Mouse (Mus musculus): ENCODE data around the gene Hcfc1r1. TPM values are rescaled to one million over a fixed set of nuclear protein-coding genes. Genes with fewer than 3 reads are reported as not detected.

Hcfc1r1 gene
- polyA plus RNA-seq, 1 experiment from 2014 or later, result 136 TPM

GRCm38 (mm10) chr17:23677236-23677679 is 3.9 kb downstream of the Hcfc1r1 start, which contains the start of gene Tnfrsf12a:
Tnfrsf12a (minus strand) TSS chr17:23677468.
- Histone ChIP-seq H3K27me3 (replicated peaks; ENCODE audit: control insufficient read depth, insufficient read depth, low read length) (peaks cover 23% of the 10 kb centered on the region), H3K36me3 (ENCODE audit: control insufficient read depth, insufficient read depth) (no peaks in the 10 kb centered on the region), H3K9me3 (ENCODE audit: control insufficient read depth) (no peaks in the 10 kb centered on the region), H3K27ac (ENCODE audit: low read depth, low read length) (peak within 1 kb of the TSS; percentile 76), H3K4me2 (replicated peaks; ENCODE audit: low read depth) (peak within 1 kb of the TSS; percentile 97), H3K4me3 (ENCODE audit: low read depth, low read length) (peak within 1 kb of the TSS; percentile 65), H3K9ac (ENCODE audit: low read depth, low read length) (peak within 1 kb of the TSS; percentile 59), H3K4me1 (replicated peaks; ENCODE audit: control insufficient read depth, insufficient read depth, low read length) (peaks cover 35% of the 10 kb centered on the region)
- under 1% methylated on average over 34 of the region's 34 CpGs for WGBS
- ATAC-seq, result 0 out of 2 replicates have a peak, but pooled peaks have one; percentile 22
- no peak for TF ChIP-seq CTCF (IDR thresholded peaks at IDR 0.05; ENCODE audit: low read depth)

- Histone ChIP-seq H3K27ac (ENCODE audit: low read depth, low read length) (no peak within 1 kb of the TSS), H3K9me3 (ENCODE audit: control insufficient read depth) (no peaks in the 10 kb centered on the region), H3K4me1 (replicated peaks; ENCODE audit: control insufficient read depth, insufficient read depth, low read length) (peaks cover 31% of the 10 kb centered on the region), H3K4me3 (ENCODE audit: low read depth, low read length) (peak within 1 kb of the TSS; percentile 26), H3K4me2 (replicated peaks; ENCODE audit: low read depth) (peak within 1 kb of the TSS; percentile 59), H3K9ac (ENCODE audit: low read depth, low read length) (no peak within 1 kb of the TSS; the same call in 1 of the 2 replicates), H3K36me3 (ENCODE audit: control insufficient read depth, insufficient read depth) (no peaks in the 10 kb centered on the region), H3K27me3 (replicated peaks; ENCODE audit: control insufficient read depth, insufficient read depth, low read length) (peaks cover 28% of the 10 kb centered on the region)
- ATAC-seq, result no peak
- TF ChIP-seq CTCF (IDR thresholded peaks at IDR 0.05; ENCODE audit: low read depth), result no peak
- 5% methylated on average over 38 of the region's 38 CpGs for WGBS
Observed at GRCm38 (mm10) chr17:23679127-23679835, 5.9 kb downstream of the Hcfc1r1 start, which contains the start of gene Cldn6. Cldn6 (plus strand) TSS chr17:23679249.

- ATAC-seq, result no peak
- Histone ChIP-seq H3K36me3 (ENCODE audit: control insufficient read depth, insufficient read depth) (no peaks in the 10 kb centered on the region), H3K27me3 (replicated peaks; ENCODE audit: control insufficient read depth, insufficient read depth, low read length) (peaks cover 28% of the 10 kb centered on the region), H3K27ac (ENCODE audit: low read depth, low read length) (no peak overlapping the region), H3K4me3 (ENCODE audit: low read depth, low read length) (no peak overlapping the region), H3K4me2 (replicated peaks; ENCODE audit: low read depth) (no peak overlapping the region), H3K9me3 (ENCODE audit: control insufficient read depth) (no peaks in the 10 kb centered on the region), H3K4me1 (replicated peaks; ENCODE audit: control insufficient read depth, insufficient read depth, low read length) (peaks cover 25% of the 10 kb centered on the region), H3K9ac (ENCODE audit: low read depth, low read length) (no peak overlapping the region)
- TF ChIP-seq CTCF (IDR thresholded peaks at IDR 0.05; ENCODE audit: low read depth), result no peak
- WGBS, result 66% methylated on average over 9 of the region's 9 CpGs
Observed at GRCm38 (mm10) chr17:23680336-23680735, 6.9 kb downstream of the Hcfc1r1 start.

- no peak for TF ChIP-seq CTCF (IDR thresholded peaks at IDR 0.05; ENCODE audit: low read depth)
- no peak overlapping the region for H3K9ac ChIP-seq (ENCODE audit: low read depth, low read length)
- H3K27ac ChIP-seq (ENCODE audit: low read depth, low read length), result no peak overlapping the region
- no peak overlapping the region for H3K4me2 ChIP-seq (replicated peaks; ENCODE audit: low read depth)
- H3K36me3 ChIP-seq (ENCODE audit: control insufficient read depth, insufficient read depth), result no peaks in the 10 kb centered on the region
- peaks cover 19% of the 10 kb centered on the region for H3K4me1 ChIP-seq (replicated peaks; ENCODE audit: control insufficient read depth, insufficient read depth, low read length)
- H3K4me3 ChIP-seq (ENCODE audit: low read depth, low read length), result no peak overlapping the region
- H3K9me3 ChIP-seq (ENCODE audit: control insufficient read depth), result no peaks in the 10 kb centered on the region
- WGBS, result 55% methylated on average over 10 of the region's 10 CpGs
- H3K27me3 ChIP-seq (replicated peaks; ENCODE audit: control insufficient read depth, insufficient read depth, low read length), result peaks cover 28% of the 10 kb centered on the region
- ATAC-seq, result peak; percentile 21
Observed at GRCm38 (mm10) chr17:23681086-23681485, 7.7 kb downstream of the Hcfc1r1 start.

- peaks cover 11% of the 10 kb centered on the region; the same call in 1 of the 2 replicates for H3K4me1 ChIP-seq (replicated peaks; ENCODE audit: control insufficient read depth, insufficient read depth, low read length)
- H3K9ac ChIP-seq (ENCODE audit: low read depth, low read length), result no peak overlapping the region
- H3K4me2 ChIP-seq (replicated peaks; ENCODE audit: low read depth), result no peak overlapping the region; the same call in 1 of the 2 replicates
- H3K36me3 ChIP-seq (ENCODE audit: control insufficient read depth, insufficient read depth), result no peaks in the 10 kb centered on the region
- no peak for TF ChIP-seq CTCF (IDR thresholded peaks at IDR 0.05; ENCODE audit: low read depth)
- H3K4me3 ChIP-seq (ENCODE audit: low read depth, low read length), result no peak overlapping the region
- 33% methylated on average over 4 of the region's 4 CpGs for WGBS
- H3K27me3 ChIP-seq (replicated peaks; ENCODE audit: control insufficient read depth, insufficient read depth, low read length), result peaks cover 28% of the 10 kb centered on the region
- H3K9me3 ChIP-seq (ENCODE audit: control insufficient read depth), result no peaks in the 10 kb centered on the region
- no peak overlapping the region for H3K27ac ChIP-seq (ENCODE audit: low read depth, low read length)
- ATAC-seq, result peak; percentile 32
Observed at GRCm38 (mm10) chr17:23682092-23682491, 8.7 kb downstream of the Hcfc1r1 start.

GRCm38 (mm10) chr17:23682530-23682929 is 9.1 kb downstream of the Hcfc1r1 start:
- Histone ChIP-seq H3K9ac (ENCODE audit: low read depth, low read length) (no peak overlapping the region), H3K27ac (ENCODE audit: low read depth, low read length) (no peak overlapping the region)
- no peak for TF ChIP-seq CTCF (IDR thresholded peaks at IDR 0.05; ENCODE audit: low read depth)

More at GRCm38 (mm10) chr17:23682530-23682929, 9.1 kb downstream of the Hcfc1r1 start:
- WGBS, result 71% methylated on average over 3 of the region's 3 CpGs
- Histone ChIP-seq H3K4me1 (replicated peaks; ENCODE audit: control insufficient read depth, insufficient read depth, low read length) (peaks cover 9% of the 10 kb centered on the region; the same call in 1 of the 2 replicates), H3K4me2 (replicated peaks; ENCODE audit: low read depth) (no peak overlapping the region), H3K36me3 (ENCODE audit: control insufficient read depth, insufficient read depth) (no peaks in the 10 kb centered on the region), H3K27me3 (replicated peaks; ENCODE audit: control insufficient read depth, insufficient read depth, low read length) (peaks cover 28% of the 10 kb centered on the region), H3K9me3 (ENCODE audit: control insufficient read depth) (no peaks in the 10 kb centered on the region), H3K4me3 (ENCODE audit: low read depth, low read length) (no peak overlapping the region)
- peak; percentile 9; the same call in 1 of the 2 replicates for ATAC-seq
